Mouse (Mus musculus) hematopoietic stem cell, adult 5-6 weeks (primary cell): ENCODE results near the gene Rin2. TPM values are rescaled to one million over a fixed set of nuclear protein-coding genes. Genes with fewer than 3 reads are reported as not detected.
"Not testable (repeated sequence)": the region's sequence is repeated elsewhere in the genome, so short reads cannot be mapped to it uniquely, and the experiment has no call there.

Experiments
- ATAC-seq, 2 experiments: fragments of 125-278 bp in 1 of 2; replicated peaks in 1 of 2; 2 replicates each; pipeline ENCODE4 v1.8.0; 2016 to 2017; ENCODE audit warnings: inconsistent platforms in 2 of 2, mild to moderate bottlenecking in 2 of 2, moderate number of reproducible peaks in 2 of 2, low read depth in 1 of 2, moderate TSS enrichment in 1 of 2; ENCODE audit not compliant: low FRiP score in 2 of 2, poor library complexity in 2 of 2, severe bottlenecking in 2 of 2, insufficient read depth in 1 of 2, low TSS enrichment in 1 of 2
- total RNA-seq: library from RNA; stranded (forward); fragments of 172-1452, 232-1000 nt; gene quantifications from 2 replicates; pipeline ENCODE4 v1.2.3, GENCODE M21; 2017

Rin2 gene
- total RNA-seq, 1 experiment from 2014 or later = 12.3 TPM

DNA sequence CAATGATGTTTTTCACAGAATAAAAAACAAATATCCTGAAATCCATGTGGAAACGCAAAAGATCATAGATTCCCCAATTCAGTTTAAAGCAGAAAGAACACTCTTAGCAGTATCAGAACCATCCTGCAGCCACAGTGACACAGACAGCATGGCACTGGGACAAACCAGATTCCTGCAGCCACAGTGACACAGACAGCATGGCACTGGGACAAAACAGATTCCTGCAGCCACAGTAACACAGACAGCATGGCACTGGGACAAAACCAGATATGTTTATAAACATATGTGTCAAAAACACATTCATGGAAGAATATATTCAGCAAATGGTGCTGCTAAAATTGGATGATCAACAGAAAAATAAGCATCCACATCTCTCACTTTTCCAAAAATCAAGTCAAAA, 42.5 kb downstream of the Rin2 start:
- no peak for ATAC-seq

DNA sequence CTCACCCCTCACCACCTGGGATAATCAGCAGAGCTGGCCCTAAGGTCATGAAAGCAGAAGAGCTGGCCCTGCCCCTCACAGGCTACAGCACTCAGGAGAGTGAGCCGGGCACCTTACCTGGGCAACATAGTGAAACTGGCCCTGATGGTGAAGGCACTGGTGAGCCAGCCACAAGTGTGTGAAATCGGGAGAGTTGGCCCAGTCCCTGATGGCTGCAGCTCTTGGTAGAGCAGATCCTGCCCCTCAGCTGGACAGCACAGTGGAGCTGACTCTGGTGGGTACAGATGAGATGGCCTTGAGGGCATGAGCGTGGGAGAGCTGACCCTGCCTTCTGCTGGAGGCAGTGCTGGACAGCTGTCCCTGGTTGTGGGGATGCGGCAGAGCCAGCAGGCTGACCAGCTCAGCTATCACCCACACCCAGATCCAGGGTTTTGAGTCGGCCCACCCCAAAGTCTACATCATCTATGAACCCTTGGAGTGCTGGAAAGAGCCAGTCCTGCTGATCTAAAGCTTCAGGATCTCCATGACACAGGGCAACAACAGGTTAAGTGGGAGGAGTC, 43.7 kb downstream of the Rin2 start:
- ATAC-seq = peak in 1 of 2 experiments; percentile 19; a peak in 1 of 4 replicates

DNA sequence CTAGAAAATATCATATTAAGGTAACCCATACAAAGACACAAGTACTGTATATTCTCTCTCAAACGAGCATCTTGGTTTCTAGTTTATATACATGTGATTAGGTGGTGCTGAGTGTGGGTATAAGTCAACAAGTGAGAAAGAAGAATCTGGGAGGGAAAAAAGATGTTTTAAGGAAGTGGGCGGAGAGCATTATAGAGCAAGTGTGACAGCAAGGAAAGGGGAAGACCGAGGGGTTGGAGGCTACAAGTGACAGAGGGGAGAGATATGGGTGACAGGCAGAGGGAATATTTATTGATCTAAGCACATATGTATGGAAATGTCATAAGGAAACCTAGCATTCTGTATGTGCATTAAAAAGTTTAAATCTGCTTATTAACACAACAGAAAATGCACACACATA, 45.1 kb downstream of the Rin2 start:
- ATAC-seq = peak; percentile 62 to 72

DNA sequence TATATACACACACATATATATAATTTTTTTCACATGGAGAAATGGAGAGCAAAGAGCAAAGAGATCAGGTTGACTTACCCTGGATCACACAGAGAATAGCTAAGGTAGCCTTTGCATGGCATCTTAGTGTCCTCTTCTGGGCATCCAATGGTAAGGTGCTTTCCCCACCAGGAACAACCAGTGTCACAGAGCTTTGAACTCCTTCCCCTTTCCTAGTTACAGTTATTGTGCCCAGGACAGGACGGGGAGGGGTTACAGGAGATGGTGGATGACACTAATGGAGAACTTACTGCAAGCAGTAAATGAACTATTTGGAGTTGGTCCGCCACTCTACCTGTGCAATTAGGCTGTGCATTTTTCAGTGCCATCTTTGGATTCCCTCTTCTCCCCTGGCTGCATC, 45.7 kb downstream of the Rin2 start:
- ATAC-seq = peak in 1 of 2 experiments; percentile 42; a peak in 1 of 4 replicates

DNA sequence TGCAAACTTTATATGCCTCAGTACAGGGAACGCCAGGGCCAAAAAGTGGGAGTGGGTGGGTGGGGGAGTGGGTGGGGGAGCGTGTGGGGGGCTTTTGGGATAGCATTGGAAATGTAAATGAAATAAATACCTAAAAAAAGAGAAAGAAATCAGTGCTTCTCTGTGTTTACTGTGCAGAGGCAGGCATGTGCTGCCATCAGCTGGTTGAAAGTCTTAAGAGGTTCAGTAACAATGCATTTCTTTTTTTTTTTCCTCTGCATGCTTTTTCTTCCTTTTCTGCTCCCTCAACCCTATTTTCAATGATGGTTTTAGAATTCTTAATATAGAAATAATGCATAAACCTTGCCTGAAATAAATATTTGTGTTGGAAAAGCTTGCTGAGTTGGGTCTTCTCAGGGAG, 47.3 kb downstream of the Rin2 start:
- ATAC-seq = not testable (repeated sequence)

GRCm38 (mm10) chr2:145724288-145724687, 49.3 kb downstream of the Rin2 start:
- no peak for ATAC-seq

DNA sequence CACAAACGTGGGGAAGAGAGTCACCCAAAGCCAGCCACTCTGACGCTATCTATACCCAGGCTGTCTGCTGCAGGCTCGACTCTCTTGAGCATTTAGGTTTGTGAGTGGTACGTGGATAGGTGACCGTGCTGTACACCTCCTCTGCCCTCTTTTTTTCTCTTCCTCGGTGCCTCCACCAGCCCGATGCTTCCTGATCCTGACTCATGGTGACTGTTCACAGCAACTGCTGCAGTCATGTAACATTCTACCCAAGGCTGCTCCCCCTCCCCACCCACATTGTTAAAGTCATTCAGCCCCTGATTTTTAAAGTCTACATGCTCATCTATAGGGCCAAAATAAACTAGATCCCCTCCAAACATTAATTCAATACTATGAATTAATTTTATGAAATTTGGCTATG, 54.4 kb downstream of the Rin2 start:
- no peak for ATAC-seq

GRCm38 (mm10) chr2:145730189-145730880, 55.3 kb downstream of the Rin2 start:
- ATAC-seq = peak; percentile 85 to 89

DNA sequence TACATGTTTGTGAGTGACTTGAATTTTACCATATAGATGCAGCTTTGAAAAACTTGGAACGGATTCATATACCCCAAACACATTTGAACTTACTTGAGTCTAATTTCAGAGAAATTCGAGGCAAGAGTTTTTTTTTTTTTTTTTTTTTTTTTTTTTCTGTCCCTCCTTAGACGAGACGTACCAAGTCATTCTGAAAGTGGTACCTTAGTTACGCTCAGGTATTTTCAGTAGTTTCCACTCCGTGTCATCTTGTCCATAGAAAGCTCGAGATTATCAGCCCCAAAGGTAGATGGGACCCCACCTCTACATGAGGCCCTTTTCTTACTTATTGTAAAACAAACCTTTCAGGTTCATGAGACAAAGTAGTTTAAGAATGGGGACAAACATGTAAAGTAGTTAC, 55.9 kb downstream of the Rin2 start:
- no peak for ATAC-seq

DNA sequence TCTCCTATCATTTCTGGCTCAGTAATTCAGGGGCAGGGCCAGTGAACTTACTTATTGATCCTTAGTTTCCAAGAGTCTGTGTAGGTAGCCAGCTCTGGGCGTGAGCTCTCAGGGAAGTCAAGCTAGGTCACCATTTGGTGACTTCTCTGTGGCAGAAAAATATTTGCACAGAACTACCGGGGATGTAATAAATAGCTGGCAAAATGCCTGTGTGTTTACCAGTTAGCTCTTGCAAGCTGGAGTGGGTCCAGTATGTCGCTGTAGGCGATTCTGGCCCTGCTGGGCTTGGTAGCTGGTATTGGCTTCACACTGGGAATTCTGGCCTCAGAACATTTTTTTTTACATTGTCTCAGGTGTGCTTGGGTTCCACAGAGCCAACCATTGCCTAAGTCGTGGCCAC, 60.1 kb downstream of the Rin2 start:
- ATAC-seq = no peak

- ATAC-seq = peak; percentile 96
Measured at GRCm38 (mm10) chr2:145736543-145736942, 61.5 kb downstream of the Rin2 start.

- no peak for ATAC-seq
Measured at GRCm38 (mm10) chr2:145737196-145737595, 62.2 kb downstream of the Rin2 start.

GRCm38 (mm10) chr2:145740729-145741128, 65.7 kb downstream of the Rin2 start:
- ATAC-seq = no peak

GRCm38 (mm10) chr2:145742795-145743710, 68.0 kb downstream of the Rin2 start:
- ATAC-seq = no peak

DNA sequence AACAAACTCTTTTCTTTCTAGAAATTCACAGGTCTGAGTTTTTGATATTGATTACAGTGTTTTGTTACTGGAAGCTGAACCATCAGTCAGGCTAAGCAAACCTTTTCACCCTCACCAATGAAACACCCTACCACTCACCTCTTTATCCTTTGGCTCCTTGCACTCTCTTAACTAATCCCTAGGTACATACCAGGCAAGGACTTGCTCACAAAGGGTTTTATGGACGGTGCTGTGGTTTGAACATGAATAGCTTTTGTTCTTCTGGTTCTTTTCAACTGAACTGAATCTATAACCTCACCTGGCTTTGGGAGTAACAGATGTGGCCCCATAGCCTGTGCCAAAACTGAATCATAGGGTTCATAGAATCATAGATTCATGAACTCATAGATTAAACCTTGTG, 71.4 kb downstream of the Rin2 start:
- no peak for ATAC-seq

DNA sequence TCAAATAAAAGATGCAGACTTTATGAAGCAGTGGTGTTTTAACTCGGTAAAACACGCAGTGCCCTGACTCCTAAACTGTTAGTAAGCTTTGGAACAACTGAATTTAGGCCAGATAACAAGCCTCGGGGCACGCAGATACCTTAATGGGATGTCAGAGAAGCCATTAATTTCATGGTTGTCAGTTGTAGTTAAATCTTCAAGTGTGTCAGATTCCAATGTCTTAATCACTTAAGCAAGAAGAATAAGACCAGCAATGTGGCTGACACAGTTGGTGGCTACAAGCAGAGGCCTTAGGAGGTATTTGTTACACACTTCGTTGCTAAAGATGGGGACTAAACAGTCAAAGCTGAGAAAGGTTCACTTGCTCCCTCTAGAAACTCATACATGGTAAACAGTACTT, 74.6 kb downstream of the Rin2 start:
- ATAC-seq = no peak

DNA sequence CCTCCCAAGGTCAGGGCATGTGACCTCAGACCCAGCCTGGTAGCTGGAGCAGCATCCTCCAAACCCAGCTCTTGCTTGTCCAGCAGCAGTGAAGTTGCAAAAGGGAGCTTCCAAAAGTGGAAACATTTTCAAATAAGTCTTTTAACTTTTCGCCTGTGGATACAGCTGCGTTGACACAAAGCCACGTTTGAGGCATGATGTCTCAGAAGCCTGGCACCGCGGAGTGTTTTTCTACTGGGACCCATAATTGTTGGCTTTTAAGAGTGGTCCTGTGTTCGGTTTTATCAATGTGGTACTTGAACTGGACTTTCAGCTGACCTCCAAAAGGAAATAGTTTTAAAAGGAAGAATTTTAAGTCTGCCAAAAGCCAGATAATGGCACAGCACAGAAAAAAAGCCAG, 77.6 kb downstream of the Rin2 start:
- no peak for ATAC-seq

DNA sequence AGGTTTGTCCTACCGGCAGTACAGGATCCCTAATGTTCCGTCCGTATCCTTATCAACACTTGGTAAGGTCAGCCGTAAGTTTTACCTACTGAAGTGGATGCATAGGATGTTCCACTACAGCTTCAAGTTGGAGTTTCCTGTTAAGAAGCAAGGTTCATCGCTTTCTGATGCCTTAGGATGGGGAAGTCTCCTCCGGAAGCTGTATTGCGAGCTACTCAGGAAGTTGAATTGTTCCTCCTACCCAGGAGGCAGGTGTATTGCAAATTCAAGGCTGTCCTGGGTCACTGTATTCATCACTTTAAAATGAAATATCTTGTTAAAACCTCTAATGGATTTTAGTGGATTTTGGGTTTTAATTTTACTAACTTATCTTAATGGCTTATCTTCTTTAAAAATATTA, 79.0 kb downstream of the Rin2 start:
- ATAC-seq = peak; percentile 72
